Mouse (Mus musculus): ENCODE measurements around the gene Ccnyl1. TPM values are rescaled to one million over a fixed set of nuclear protein-coding genes. Genes with fewer than 3 reads are reported as not detected.

Ccnyl1 gene
- polyA plus RNA-seq, 1 experiment from 2014 or later = 11.2 TPM

DNA sequence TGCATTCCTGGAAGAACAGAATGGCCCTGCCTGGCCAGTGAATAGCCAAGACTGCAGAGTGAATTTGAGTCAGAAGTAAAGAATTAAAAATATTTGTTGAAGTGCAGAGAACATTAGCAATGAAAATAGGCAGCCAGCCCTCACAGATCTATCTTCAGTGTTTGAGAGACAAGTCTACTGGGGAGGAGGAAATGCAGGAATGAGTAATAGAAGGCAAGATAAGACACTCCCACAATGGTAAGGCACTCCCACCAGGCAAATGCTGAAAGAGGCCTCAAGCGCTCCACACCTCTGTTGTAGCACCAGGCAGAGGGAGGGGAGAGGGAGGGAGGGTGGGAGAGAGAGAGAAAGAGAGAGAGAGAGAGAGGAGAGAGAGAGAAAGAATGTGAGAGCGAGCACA, 25.2 kb downstream of the Ccnyl1 start:
- no peak overlapping the region for H3K4me2 ChIP-seq (ENCODE audit: low read depth)
- H3K4me1 ChIP-seq (ENCODE audit: control insufficient read depth, insufficient read depth, low read length) = no peaks in the 10 kb centered on the region
- DNase-seq (ENCODE audit: low spot score) (no peak), ATAC-seq (ENCODE audit: insufficient read depth, low FRiP score, low TSS enrichment) (no peak)
- H3K27me3 ChIP-seq (ENCODE audit: control insufficient read depth, insufficient read depth, low read length) = no peaks in the 10 kb centered on the region
- no peak overlapping the region for H3K27ac ChIP-seq (ENCODE audit: low read depth, low read length)
- H3K9ac ChIP-seq (ENCODE audit: low read length) = no peak overlapping the region
- WGBS = 89% methylated on average over 2 of the region's 2 CpGs
- no peak overlapping the region for H3K4me3 ChIP-seq (ENCODE audit: low read depth, low read length)
- H3K36me3 ChIP-seq (ENCODE audit: control insufficient read depth, insufficient read depth, low read length) = no peaks in the 10 kb centered on the region; the same call in 1 of the 2 replicates
- H3K9me3 ChIP-seq (ENCODE audit: control insufficient read depth, low read length) = no peaks in the 10 kb centered on the region

- ATAC-seq (ENCODE audit: insufficient read depth, low FRiP score, low TSS enrichment) = no peak
- Histone ChIP-seq H3K9me3 (ENCODE audit: control insufficient read depth, low read length) (no peaks in the 10 kb centered on the region), H3K27me3 (ENCODE audit: control insufficient read depth, insufficient read depth, low read length) (no peaks in the 10 kb centered on the region), H3K4me2 (ENCODE audit: low read depth) (no peak overlapping the region), H3K36me3 (ENCODE audit: control insufficient read depth, insufficient read depth, low read length) (no peaks in the 10 kb centered on the region; the same call in 1 of the 2 replicates), H3K9ac (ENCODE audit: low read length) (no peak overlapping the region), H3K4me3 (ENCODE audit: low read depth, low read length) (no peak overlapping the region), H3K27ac (ENCODE audit: low read depth, low read length) (no peak overlapping the region), H3K4me1 (ENCODE audit: control insufficient read depth, insufficient read depth, low read length) (no peaks in the 10 kb centered on the region)
- DNase-seq (ENCODE audit: low spot score) = no peak
- WGBS = 91% methylated on average over 7 of the region's 7 CpGs
Observed at GRCm38 (mm10) chr1:64716589-64717304, 26.5 kb downstream of the Ccnyl1 start.

DNA sequence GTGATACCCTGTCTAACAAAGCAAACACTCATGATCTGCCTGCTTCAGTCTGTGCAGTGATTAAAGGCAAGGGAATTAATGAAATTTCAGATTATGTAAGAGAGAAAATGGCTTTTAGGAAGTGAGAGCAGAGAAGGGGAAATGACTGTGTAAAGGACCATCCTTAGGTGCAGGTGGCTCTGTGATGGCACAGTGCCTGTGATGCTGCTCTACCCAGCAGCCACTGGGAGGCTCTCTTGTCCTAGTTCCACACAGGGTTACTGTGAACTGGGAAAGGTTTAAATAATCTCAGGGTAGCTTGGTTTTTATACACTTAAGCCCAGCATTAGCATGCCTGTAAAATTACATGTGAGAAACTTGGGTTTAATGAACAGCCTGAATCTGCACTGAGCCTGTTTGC, 27.2 kb downstream of the Ccnyl1 start:
- no peak overlapping the region for H3K4me2 ChIP-seq (ENCODE audit: low read depth)
- H3K4me1 ChIP-seq (ENCODE audit: control insufficient read depth, insufficient read depth, low read length) = no peaks in the 10 kb centered on the region
- H3K27me3 ChIP-seq (ENCODE audit: control insufficient read depth, insufficient read depth, low read length) = no peaks in the 10 kb centered on the region
- no peak overlapping the region for H3K27ac ChIP-seq (ENCODE audit: low read depth, low read length)
- no peak overlapping the region for H3K4me3 ChIP-seq (ENCODE audit: low read depth, low read length)
- peak; percentile 39 for DNase-seq (ENCODE audit: low spot score)
- H3K36me3 ChIP-seq (ENCODE audit: control insufficient read depth, insufficient read depth, low read length) = no peaks in the 10 kb centered on the region; the same call in 1 of the 2 replicates
- no peak for ATAC-seq (ENCODE audit: insufficient read depth, low FRiP score, low TSS enrichment)
- no peak overlapping the region for H3K9ac ChIP-seq (ENCODE audit: low read length)
- H3K9me3 ChIP-seq (ENCODE audit: control insufficient read depth, low read length) = no peaks in the 10 kb centered on the region

DNA sequence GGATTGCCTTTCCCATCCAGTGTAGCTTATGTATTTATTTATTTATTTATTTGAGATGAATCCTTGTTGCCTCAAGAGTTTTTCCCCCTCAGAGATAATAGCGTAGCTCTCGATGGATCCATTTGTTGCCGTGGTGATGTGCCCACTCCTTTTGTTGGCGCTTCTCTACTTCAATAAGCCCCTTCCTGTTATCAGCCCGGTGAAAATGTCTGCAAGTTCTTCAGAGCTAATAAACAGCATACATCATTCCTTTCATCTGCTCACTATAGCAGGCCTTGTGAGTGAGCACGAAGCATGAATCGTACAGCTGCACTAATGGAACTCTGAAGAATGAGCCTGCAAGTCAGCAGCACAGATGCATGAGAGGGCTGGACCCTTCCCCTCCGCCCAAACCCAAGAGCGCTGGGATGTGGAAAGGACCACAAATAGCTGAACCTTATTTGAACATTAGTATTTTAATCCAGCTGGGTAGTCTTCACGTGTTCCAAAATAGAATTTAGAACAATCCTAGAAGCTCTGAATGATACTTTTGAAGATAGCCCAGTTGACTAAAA, 30.9 kb downstream of the Ccnyl1 start:
- Histone ChIP-seq H3K4me3 (ENCODE audit: low read depth, low read length) (no peak overlapping the region), H3K27me3 (ENCODE audit: control insufficient read depth, insufficient read depth, low read length) (no peaks in the 10 kb centered on the region), H3K9ac (ENCODE audit: low read length) (no peak overlapping the region), H3K4me2 (ENCODE audit: low read depth) (no peak overlapping the region), H3K36me3 (ENCODE audit: control insufficient read depth, insufficient read depth, low read length) (peaks cover 3% of the 10 kb centered on the region), H3K4me1 (ENCODE audit: control insufficient read depth, insufficient read depth, low read length) (no peaks in the 10 kb centered on the region), H3K9me3 (ENCODE audit: control insufficient read depth, low read length) (no peaks in the 10 kb centered on the region), H3K27ac (ENCODE audit: low read depth, low read length) (no peak overlapping the region)
- ATAC-seq (ENCODE audit: insufficient read depth, low FRiP score, low TSS enrichment) (no peak), DNase-seq (ENCODE audit: low spot score) (no peak)
- WGBS = 71% methylated on average over 10 of the region's 10 CpGs

DNA sequence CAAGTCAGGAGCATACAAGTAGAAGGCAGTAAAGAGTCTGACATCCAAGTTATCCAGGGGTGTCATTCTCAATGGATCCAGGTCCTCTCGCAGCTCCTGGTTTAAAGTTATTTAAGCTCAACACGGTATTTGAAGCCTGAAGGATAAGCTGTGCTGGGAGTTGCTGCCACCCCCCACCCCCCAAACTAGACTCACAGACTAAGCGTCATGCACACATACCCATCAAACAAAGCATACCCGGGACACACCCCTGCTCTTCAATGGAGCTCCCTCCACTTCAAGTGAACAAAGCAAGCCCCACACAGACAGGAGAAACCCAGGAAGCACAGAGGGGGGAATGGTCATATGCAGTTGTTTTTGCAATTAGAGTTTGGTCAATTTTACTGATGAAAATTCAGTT, 39.8 kb downstream of the Ccnyl1 start:
- no peak for ATAC-seq (ENCODE audit: insufficient read depth, low FRiP score, low TSS enrichment)
- Histone ChIP-seq H3K27ac (ENCODE audit: low read depth, low read length) (no peak overlapping the region), H3K9me3 (ENCODE audit: control insufficient read depth, low read length) (no peaks in the 10 kb centered on the region), H3K27me3 (ENCODE audit: control insufficient read depth, insufficient read depth, low read length) (peaks cover 31% of the 10 kb centered on the region), H3K4me1 (ENCODE audit: control insufficient read depth, insufficient read depth, low read length) (peaks cover 8% of the 10 kb centered on the region; the same call in 1 of the 2 replicates), H3K4me2 (ENCODE audit: low read depth) (no peak overlapping the region), H3K9ac (ENCODE audit: low read length) (no peak overlapping the region), H3K36me3 (ENCODE audit: control insufficient read depth, insufficient read depth, low read length) (no peaks in the 10 kb centered on the region), H3K4me3 (ENCODE audit: low read depth, low read length) (no peak overlapping the region)
- 84% methylated on average over 4 of the region's 4 CpGs for WGBS
- no peak for DNase-seq (ENCODE audit: low spot score)

DNA sequence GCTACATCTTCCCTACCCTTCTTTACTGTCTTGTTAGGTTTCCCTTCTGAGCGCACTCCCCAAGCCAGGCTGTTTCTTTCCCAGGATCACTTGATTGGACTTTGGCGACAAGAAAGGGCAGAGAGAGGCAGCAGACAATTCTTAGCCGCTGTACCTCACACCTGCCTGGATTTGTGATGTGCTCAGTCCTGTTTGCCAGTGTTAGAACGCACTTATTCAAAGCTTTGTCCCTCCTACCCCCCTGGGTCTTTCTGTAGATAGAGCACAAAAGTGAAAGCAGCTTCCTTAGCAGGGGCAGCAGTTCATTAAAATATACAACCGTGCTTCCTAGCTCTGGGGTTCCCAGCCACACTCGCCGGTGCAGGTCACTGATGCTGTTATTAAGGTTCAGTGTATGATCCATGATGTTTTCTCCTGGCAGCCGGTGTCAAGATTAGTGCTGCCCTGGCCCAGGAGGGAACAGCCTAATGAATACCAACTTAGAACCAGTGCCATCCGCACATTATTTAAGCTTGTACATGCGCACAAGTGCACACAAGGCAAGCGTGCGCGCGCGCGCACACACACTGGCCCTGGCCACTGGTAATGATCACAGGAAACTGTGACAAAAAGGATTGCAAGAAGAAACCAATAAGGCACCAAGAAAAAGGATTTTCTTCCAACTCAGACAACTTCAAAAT, 41.2 kb downstream of the Ccnyl1 start:
- Histone ChIP-seq H3K4me3 (ENCODE audit: low read depth, low read length) (no peak overlapping the region), H3K9ac (ENCODE audit: low read length) (no peak overlapping the region), H3K27ac (ENCODE audit: low read depth, low read length) (no peak overlapping the region), H3K36me3 (ENCODE audit: control insufficient read depth, insufficient read depth, low read length) (no peaks in the 10 kb centered on the region), H3K9me3 (ENCODE audit: control insufficient read depth, low read length) (no peaks in the 10 kb centered on the region), H3K4me2 (ENCODE audit: low read depth) (no peak overlapping the region), H3K4me1 (ENCODE audit: control insufficient read depth, insufficient read depth, low read length) (peaks cover 14% of the 10 kb centered on the region), H3K27me3 (ENCODE audit: control insufficient read depth, insufficient read depth, low read length) (peaks cover 45% of the 10 kb centered on the region)
- WGBS = 60% methylated on average over 16 of the region's 16 CpGs
- ATAC-seq (ENCODE audit: insufficient read depth, low FRiP score, low TSS enrichment) = no peak
- DNase-seq (ENCODE audit: low spot score) = no peak

GRCm38 (mm10) chr1:64732161-64732560, 41.9 kb downstream of the Ccnyl1 start:
- ATAC-seq (ENCODE audit: insufficient read depth, low FRiP score, low TSS enrichment) (no peak), DNase-seq (ENCODE audit: low spot score) (no peak)
- Histone ChIP-seq H3K4me2 (ENCODE audit: low read depth) (no peak overlapping the region), H3K27ac (ENCODE audit: low read depth, low read length) (no peak overlapping the region), H3K9me3 (ENCODE audit: control insufficient read depth, low read length) (no peaks in the 10 kb centered on the region), H3K27me3 (ENCODE audit: control insufficient read depth, insufficient read depth, low read length) (peaks cover 52% of the 10 kb centered on the region), H3K4me3 (ENCODE audit: low read depth, low read length) (no peak overlapping the region), H3K9ac (ENCODE audit: low read length) (no peak overlapping the region), H3K36me3 (ENCODE audit: control insufficient read depth, insufficient read depth, low read length) (no peaks in the 10 kb centered on the region), H3K4me1 (ENCODE audit: control insufficient read depth, insufficient read depth, low read length) (peaks cover 21% of the 10 kb centered on the region)
- WGBS = 34% methylated on average over 10 of the region's 10 CpGs

GRCm38 (mm10) chr1:64732637-64733200, 42.5 kb downstream of the Ccnyl1 start:
- no peaks in the 10 kb centered on the region for H3K9me3 ChIP-seq (ENCODE audit: control insufficient read depth, low read length)
- no peak overlapping the region for H3K4me2 ChIP-seq (ENCODE audit: low read depth)
- no peak overlapping the region for H3K4me3 ChIP-seq (ENCODE audit: low read depth, low read length)
- no peak overlapping the region for H3K27ac ChIP-seq (ENCODE audit: low read depth, low read length)
- WGBS = 44% methylated on average over 7 of the region's 7 CpGs
- ATAC-seq (ENCODE audit: insufficient read depth, low FRiP score, low TSS enrichment) (no peak), DNase-seq (ENCODE audit: low spot score) (no peak)
- H3K36me3 ChIP-seq (ENCODE audit: control insufficient read depth, insufficient read depth, low read length) = no peaks in the 10 kb centered on the region
- peaks cover 22% of the 10 kb centered on the region for H3K4me1 ChIP-seq (ENCODE audit: control insufficient read depth, insufficient read depth, low read length)
- H3K9ac ChIP-seq (ENCODE audit: low read length) = no peak overlapping the region
- H3K27me3 ChIP-seq (ENCODE audit: control insufficient read depth, insufficient read depth, low read length) = peaks cover 53% of the 10 kb centered on the region
